Mouse (Mus musculus) ES-Bruce4 (cell line): ENCODE results near the gene Pus7.
A peak's percentile ranks its signal among the peaks of the same experiment; 100 is the strongest.

Experiments
- CTCF ChIP-seq: IDR thresholded peaks from one replicate; pipeline ENCODE4 v1.8.1; 2011; ENCODE audit warnings: low read depth, low read length
- EP300 ChIP-seq: IDR thresholded peaks from 2 replicates; pipeline ENCODE4 v1.6.1; 2011; ENCODE audit warnings: low read depth, low read length; ENCODE audit not compliant: insufficient read depth
- POLR2A ChIP-seq: IDR thresholded peaks from one replicate; pipeline ENCODE4 v1.8.1; 2011; ENCODE audit warnings: low read length; ENCODE audit not compliant: insufficient read depth

DNA sequence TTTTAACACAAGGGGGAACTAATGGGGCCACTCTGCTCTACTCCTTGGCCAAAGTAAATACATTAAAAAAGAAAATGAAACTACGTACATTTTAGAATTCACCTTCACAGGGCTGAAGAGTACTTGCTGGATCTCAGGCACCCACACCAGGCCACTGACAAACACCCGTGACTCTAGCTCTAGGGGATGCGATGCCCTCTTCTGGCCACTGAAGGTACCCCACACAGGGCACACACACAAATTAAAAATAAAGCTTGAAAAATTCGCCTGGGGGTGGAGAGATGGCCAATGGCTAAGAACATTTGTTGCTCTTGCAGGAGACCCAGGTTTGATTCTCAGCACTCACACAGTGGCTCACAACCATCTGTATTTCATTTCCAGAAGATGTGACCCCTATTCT lies 27.1 kb downstream of the Pus7 start:
- TF ChIP-seq CTCF: peak; percentile 31
- TF ChIP-seq POLR2A: no peak
- no peak for TF ChIP-seq EP300
